Mouse (Mus musculus): Measurements from ENCODE around the gene Prrxl1. TPM values are rescaled to one million over a fixed set of nuclear protein-coding genes. Genes with fewer than 3 reads are reported as not detected.

Prrxl1 gene
- polyA plus RNA-seq (2012; rRNA removed) = not detected in 2 replicates

DNA sequence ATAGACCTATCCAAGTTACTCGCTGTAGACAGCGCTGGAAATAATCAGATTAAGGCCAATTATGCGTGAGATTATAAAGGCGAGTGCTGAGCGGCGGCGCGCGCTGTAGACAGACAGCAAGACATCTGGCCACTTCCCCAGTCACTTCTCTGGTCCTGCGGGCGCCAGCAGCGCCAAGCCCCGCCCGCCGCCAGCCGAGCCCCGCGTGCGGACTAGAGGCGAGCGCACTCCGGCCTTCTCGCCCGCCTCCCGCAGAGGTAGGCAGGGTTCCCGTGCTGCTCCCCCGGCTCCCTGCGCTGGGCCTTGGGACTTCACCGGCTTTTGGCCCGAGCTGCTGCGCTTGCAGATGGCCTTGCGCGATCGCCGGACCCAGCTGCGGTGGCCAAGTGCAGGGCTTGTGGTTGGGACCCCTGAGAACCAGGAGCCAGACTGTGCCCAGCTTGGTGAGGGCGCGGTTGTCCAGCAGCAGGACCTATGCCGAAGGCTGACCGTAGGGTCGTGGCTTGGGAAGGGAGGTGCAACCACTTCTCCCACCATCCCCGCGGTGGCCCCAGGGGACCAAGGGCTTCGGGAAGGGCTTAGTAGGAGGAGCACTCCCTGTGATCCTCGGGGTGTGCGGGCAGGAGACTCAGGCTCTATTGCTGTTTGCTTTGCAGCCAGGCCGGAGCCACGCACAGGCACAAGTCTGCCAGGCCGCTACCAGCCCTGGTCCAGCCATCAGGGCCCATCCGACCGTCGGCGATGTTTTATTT is at the start of gene Prrxl1:
Gene Prrxl1 (plus strand): TSS at position 118 of the 752 bp plus-strand sequence.
- 1% methylated on average over 53 of the region's 53 CpGs for WGBS

DNA sequence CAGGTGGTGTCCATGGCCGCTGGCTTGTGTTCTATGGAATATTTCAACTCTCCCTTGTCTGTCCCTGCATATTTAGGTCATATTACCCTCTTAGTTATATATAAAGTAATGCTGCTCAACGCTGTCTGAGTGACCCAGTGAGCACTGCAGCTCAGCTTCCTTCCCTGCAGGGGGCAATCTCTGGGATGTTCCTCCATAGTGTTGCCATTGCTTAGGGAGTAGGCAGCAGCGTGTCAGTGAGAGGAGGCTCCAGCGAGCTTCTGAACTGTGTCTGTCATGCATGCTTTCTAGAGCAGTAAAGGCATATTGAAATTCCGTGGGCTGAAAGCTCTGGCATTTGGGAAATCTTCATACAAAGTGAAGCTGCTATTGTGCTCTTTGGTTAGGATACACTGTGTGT is 47.4 kb upstream of the Prrxl1 start:
- H3K4me3 ChIP-seq (replicated peaks; ENCODE audit: extremely low read depth, low read depth, low read length) = no peak overlapping the region
- no peak for DNase-seq
- TF ChIP-seq POLR2A (IDR thresholded peaks at IDR 0.05; ENCODE audit: borderline replicate concordance, extremely low read depth, low read depth, low read length) (no peak), CTCF (IDR thresholded peaks at IDR 0.05; ENCODE audit: insufficient read depth, low read length) (no peak)
- WGBS = 87% methylated on average over 5 of the region's 5 CpGs
- H3K4me1 ChIP-seq (ENCODE audit: control insufficient read depth, insufficient read depth, low read length) = no peaks in the 10 kb centered on the region

More for the DNA sequence above, at the start of gene Prrxl1:
- DNase-seq = no peak
- TF ChIP-seq CTCF (IDR thresholded peaks at IDR 0.05; ENCODE audit: insufficient read depth, low read length) (no peak), POLR2A (IDR thresholded peaks at IDR 0.05; ENCODE audit: borderline replicate concordance, extremely low read depth, low read depth, low read length) (no peak)
- Histone ChIP-seq H3K4me1 (ENCODE audit: control insufficient read depth, insufficient read depth, low read length) (no peaks in the 10 kb centered on the region), H3K4me3 (replicated peaks; ENCODE audit: extremely low read depth, low read depth, low read length) (no peak within 1 kb of the TSS)

DNA sequence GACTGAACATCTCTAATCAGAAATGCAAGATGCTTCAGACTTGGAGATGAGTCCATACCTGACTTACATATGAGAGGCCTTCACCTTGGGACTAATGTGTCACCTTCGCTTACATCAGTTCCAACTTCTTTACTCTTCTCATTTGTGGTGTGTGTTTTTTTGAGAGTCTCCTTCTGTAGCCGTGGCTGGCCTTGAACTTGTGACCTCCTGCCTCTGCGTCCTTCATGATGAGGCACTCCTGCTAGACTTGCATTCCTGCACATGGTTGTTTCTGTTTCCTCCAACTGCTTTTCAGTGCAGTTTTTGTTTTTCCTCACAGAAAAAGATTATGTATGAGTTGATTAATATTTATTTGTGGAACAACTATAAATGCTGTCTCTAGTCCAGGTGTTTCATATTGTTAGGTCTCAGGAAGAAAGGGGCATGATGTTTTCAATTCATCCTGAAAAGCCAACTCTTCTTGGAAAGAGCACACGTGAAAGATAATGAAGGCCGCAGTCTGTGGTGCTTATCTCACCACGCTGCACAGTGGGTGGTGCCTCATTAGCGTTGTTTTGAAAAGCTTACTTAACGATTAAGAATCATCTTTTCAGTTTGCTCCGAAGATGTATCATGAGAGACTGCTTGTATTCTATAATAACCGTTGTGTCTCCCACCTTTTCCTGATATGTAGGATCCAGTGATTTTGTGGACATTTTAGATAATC is 45.9 kb upstream of the Prrxl1 start:
- Histone ChIP-seq H3K4me1 (ENCODE audit: control insufficient read depth, insufficient read depth, low read length) (no peaks in the 10 kb centered on the region), H3K4me3 (replicated peaks; ENCODE audit: extremely low read depth, low read depth, low read length) (no peak overlapping the region)
- DNase-seq = no peak
- TF ChIP-seq CTCF (IDR thresholded peaks at IDR 0.05; ENCODE audit: insufficient read depth, low read length) = no peak
- no peak for TF ChIP-seq POLR2A (IDR thresholded peaks at IDR 0.05; ENCODE audit: borderline replicate concordance, extremely low read depth, low read depth, low read length)
- 80% methylated on average over 10 of the region's 10 CpGs for WGBS

DNA sequence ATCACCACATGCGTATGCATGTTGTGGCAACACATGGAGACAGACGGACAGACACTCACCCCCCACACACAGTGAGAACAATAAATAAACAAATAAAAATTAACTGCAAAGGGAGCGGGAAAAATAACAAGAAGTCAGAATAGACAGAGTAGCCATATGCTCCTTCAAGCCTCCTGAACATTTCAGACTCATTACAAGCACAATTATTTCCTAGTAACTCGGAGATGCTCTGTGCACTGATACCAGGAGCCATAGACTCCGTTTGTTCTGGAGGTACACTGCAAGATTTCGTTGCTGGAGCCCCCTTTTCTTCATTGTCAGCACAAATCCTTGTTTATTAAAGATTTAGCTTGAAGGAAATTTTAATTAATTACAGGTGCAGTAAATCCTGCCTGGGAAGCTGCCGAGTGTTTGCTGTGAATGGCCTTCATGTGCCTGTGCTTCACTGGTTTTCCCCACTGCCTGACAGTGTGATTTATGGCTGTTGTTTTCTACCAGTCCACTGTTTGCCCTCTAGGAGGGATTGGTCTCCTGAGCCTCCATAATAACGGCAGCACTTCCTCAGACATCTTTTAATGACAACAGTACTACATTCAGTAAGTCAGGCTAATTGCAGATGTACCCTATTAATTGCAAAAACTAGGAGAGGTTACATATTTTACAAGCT is 44.2 kb upstream of the Prrxl1 start:
- 74% methylated on average over 8 of the region's 8 CpGs for WGBS
- no peaks in the 10 kb centered on the region for H3K4me1 ChIP-seq (ENCODE audit: control insufficient read depth, insufficient read depth, low read length)
- no peak for DNase-seq
- no peak overlapping the region for H3K4me3 ChIP-seq (replicated peaks; ENCODE audit: extremely low read depth, low read depth, low read length)
- TF ChIP-seq POLR2A (IDR thresholded peaks at IDR 0.05; ENCODE audit: borderline replicate concordance, extremely low read depth, low read depth, low read length) (no peak), CTCF (IDR thresholded peaks at IDR 0.05; ENCODE audit: insufficient read depth, low read length) (no peak)

DNA sequence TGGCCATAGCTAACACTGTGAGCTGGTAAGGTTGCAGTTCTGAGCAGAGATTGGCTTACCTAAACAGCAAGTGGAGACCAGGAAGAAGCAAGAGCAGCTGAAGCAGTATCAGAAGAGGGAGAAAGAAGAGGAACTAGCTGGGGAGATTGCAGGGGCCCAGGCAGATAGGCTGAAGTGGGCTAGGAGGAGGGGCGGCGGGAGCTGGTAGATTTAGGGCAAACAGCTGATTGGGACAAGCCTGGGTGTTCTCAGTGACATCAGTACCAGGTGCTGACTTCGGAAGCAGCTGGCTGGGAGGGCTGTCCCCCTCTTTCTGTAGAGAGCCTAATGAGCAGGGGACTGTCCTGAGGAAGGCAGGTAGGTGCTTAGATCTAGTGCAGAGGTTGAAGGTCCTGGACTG is 37.8 kb upstream of the Prrxl1 start:
- Histone ChIP-seq H3K4me1 (ENCODE audit: control insufficient read depth, insufficient read depth, low read length) (no peaks in the 10 kb centered on the region), H3K4me3 (replicated peaks; ENCODE audit: extremely low read depth, low read depth, low read length) (no peak overlapping the region)
- no peak for TF ChIP-seq POLR2A (IDR thresholded peaks at IDR 0.05; ENCODE audit: borderline replicate concordance, extremely low read depth, low read depth, low read length)
- TF ChIP-seq CTCF (IDR thresholded peaks at IDR 0.05; ENCODE audit: insufficient read depth, low read length) = no peak
- DNase-seq = no peak
- WGBS = 96% methylated on average over 3 of the region's 3 CpGs

DNA sequence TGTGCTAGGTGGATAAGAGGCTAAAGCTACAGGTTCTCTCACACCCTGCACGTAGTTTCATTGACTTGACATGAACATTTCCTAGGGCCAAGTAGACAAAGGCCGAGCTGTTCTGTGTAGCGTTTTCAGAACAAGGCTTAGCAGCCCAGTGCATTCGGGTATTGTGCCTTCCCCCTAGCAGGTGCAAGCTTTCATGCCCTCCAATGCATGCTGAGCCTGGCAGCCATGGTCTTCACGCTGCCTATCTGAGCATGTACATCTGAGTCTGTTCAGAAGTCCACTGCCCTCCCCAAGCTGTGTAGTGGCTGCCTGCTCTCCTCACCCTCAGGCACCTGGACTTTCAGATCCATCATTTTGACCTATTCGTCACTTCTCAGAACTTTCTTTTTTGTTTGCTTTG is 35.5 kb upstream of the Prrxl1 start:
- no peak overlapping the region for H3K4me3 ChIP-seq (replicated peaks; ENCODE audit: extremely low read depth, low read depth, low read length)
- 94% methylated on average over 6 of the region's 6 CpGs for WGBS
- TF ChIP-seq POLR2A (IDR thresholded peaks at IDR 0.05; ENCODE audit: borderline replicate concordance, extremely low read depth, low read depth, low read length) = no peak
- no peak for TF ChIP-seq CTCF (IDR thresholded peaks at IDR 0.05; ENCODE audit: insufficient read depth, low read length)
- H3K4me1 ChIP-seq (ENCODE audit: control insufficient read depth, insufficient read depth, low read length) = no peaks in the 10 kb centered on the region
- DNase-seq = no peak

DNA sequence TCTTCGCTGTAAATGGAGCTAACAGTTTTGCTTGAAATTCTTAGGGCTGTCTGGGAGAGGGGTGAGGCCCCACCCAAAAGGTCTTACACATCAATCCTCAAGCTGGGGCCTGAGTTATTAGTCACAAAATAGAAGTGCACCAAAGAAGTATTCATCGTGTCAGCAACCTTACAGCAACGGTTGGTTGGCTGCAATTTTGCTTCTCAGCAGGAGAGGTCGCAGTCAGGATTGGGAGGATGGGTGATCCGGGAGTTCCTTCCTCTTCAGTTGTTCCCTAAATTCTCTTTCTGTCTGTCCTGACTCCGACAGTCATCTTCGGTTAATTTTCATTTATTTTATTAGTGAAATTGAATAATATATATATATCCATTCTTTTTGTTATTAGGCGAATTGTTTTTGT is 26.7 kb upstream of the Prrxl1 start:
- H3K4me3 ChIP-seq (replicated peaks; ENCODE audit: extremely low read depth, low read depth, low read length) = no peak overlapping the region
- no peaks in the 10 kb centered on the region for H3K4me1 ChIP-seq (ENCODE audit: control insufficient read depth, insufficient read depth, low read length)
- TF ChIP-seq CTCF (IDR thresholded peaks at IDR 0.05; ENCODE audit: insufficient read depth, low read length) = no peak
- TF ChIP-seq POLR2A (IDR thresholded peaks at IDR 0.05; ENCODE audit: borderline replicate concordance, extremely low read depth, low read depth, low read length) = no peak
- WGBS = 63% methylated on average over 8 of the region's 8 CpGs
- DNase-seq = no peak

GRCm38 (mm10) chr14:32578420-32578819 is 20.8 kb upstream of the Prrxl1 start:
- TF ChIP-seq CTCF (IDR thresholded peaks at IDR 0.05; ENCODE audit: insufficient read depth, low read length) (no peak), POLR2A (IDR thresholded peaks at IDR 0.05; ENCODE audit: borderline replicate concordance, extremely low read depth, low read depth, low read length) (no peak)
- Histone ChIP-seq H3K4me1 (ENCODE audit: control insufficient read depth, insufficient read depth, low read length) (no peaks in the 10 kb centered on the region), H3K4me3 (replicated peaks; ENCODE audit: extremely low read depth, low read depth, low read length) (no peak overlapping the region)
- DNase-seq = no peak
- WGBS = 83% methylated on average over 2 of the region's 2 CpGs

DNA sequence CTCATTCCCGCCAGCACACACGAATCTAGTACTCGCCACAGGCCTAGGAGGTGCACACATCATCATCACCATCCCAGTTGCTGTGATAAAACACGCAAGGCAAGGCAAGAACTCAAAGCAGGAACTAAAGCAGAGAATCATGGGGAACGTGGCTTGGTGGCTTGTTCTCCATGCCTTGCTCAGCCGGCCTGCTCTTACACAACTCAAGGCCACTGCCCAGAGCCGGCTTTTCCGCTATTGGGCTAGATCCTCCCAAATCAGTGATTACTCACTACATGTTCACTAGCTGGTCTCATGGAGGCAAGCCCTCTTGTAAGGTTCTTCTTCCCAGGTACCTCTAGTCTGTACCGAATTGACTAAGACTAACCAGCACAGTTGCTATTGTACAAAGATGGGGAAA is 15.5 kb upstream of the Prrxl1 start:
- H3K4me1 ChIP-seq (ENCODE audit: control insufficient read depth, insufficient read depth, low read length) = no peaks in the 10 kb centered on the region
- WGBS = 85% methylated on average over 9 of the region's 9 CpGs
- no peak for DNase-seq
- H3K4me3 ChIP-seq (replicated peaks; ENCODE audit: extremely low read depth, low read depth, low read length) = no peak overlapping the region
- TF ChIP-seq CTCF (IDR thresholded peaks at IDR 0.05; ENCODE audit: insufficient read depth, low read length) = no peak
- no peak for TF ChIP-seq POLR2A (IDR thresholded peaks at IDR 0.05; ENCODE audit: borderline replicate concordance, extremely low read depth, low read depth, low read length)

All from lung, adult 2 months (tissue).